8 mouse cellular contexts compared by ENCODE assay signal in the genomic region with DNA sequence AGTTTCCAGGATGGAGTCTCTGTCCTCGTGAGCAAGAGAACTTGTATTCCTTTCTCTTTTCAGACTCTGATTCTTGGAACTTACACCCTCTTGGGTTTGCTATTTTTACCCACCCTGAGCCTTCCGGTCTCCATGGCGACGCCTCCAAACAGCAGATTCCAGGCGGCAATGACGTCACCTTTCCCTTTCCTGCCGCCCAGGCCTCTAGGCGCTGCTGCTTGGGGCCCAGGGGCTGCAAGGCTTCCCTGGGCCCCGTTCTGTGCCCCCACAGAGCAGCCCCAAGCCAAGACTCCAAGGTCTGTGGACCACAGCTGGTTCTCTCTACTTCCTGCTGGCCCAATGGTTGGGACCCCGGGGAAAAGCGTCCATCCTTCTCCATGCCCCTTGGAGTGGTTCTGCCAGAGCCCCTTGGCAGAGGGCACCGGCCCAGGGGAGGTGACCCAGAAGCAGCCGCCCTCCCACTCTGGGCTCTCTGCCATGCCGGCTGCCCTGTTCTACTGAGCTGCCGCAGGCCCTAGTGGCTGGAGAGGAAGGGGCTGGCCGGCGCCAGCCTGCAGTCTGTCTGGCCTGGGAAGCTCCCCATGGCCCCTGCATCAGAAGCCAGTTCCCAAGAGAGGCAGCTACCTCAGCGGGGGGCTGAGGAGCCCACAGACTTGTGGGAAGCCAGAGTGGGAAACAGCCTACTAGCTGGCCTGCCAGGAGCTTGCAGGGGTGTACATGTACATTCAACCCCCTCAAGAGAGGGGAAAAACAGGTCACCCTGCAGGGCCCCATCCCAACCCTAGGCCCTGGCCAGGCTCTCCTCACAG. TPM values are rescaled to one million over a fixed set of nuclear protein-coding genes. Genes with fewer than 3 reads are reported as not detected.
DNase-seq lines count a peak whose midpoint lies in the region; ATAC-seq and TF ChIP-seq lines count a peak whose summit lies in the region.

No protein-coding gene starts in this region.

- H3K27me3 ChIP-seq in heart, embryonic 11.5 days (ENCODE audit: control insufficient read depth, insufficient read depth, low read length): no peaks in the 10 kb centered on the region
- H3K27me3 ChIP-seq in limb, embryonic 12.5 days: no peaks in the 10 kb centered on the region
- peaks cover 4% of the 10 kb centered on the region; the same call in 1 of the 2 replicates for H3K27me3 ChIP-seq in midbrain, embryonic 12.5 days

- WGBS in heart, embryonic 11.5 days (ENCODE audit: insufficient replicate concordance): 5% methylated on average over 18 of the region's 18 CpGs
- 18% methylated on average over 18 of the region's 18 CpGs for WGBS in limb, embryonic 12.5 days
- WGBS in midbrain, embryonic 12.5 days: 20% methylated on average over 18 of the region's 18 CpGs

- H3K4me3 ChIP-seq in bone marrow macrophage, adult 2 months (ENCODE audit: insufficient read depth, low read length): peak overlapping the region; percentile 47
- no peak overlapping the region for H3K4me3 ChIP-seq in embryonic fibroblast, embryonic 13.5 days (ENCODE audit: insufficient read depth, low read length)
- H3K4me3 ChIP-seq in heart, embryonic 11.5 days (ENCODE audit: low read depth, low read length): peak overlapping the region; percentile 21
- peak overlapping the region; percentile 15; the same call in 1 of the 2 replicates for H3K4me3 ChIP-seq in limb, embryonic 12.5 days (replicated peaks)
- H3K4me3 ChIP-seq in midbrain, embryonic 12.5 days: no peak overlapping the region

- TF ChIP-seq CTCF in bone marrow macrophage, adult 2 months (IDR thresholded peaks at IDR 0.05; ENCODE audit: low read depth, low read length): no peak
- no peak for TF ChIP-seq CTCF in embryonic fibroblast, embryonic 13.5 days (IDR thresholded peaks at IDR 0.05; ENCODE audit: borderline replicate concordance, insufficient read depth, low read length)

- H3K36me3 ChIP-seq in heart, embryonic 11.5 days (ENCODE audit: control insufficient read depth, insufficient read depth, low read length): no peaks in the 10 kb centered on the region
- H3K36me3 ChIP-seq in limb, embryonic 12.5 days: no peaks in the 10 kb centered on the region
- no peaks in the 10 kb centered on the region for H3K36me3 ChIP-seq in midbrain, embryonic 12.5 days

- H3K9me3 ChIP-seq in heart, embryonic 11.5 days (replicated peaks; ENCODE audit: control insufficient read depth, low read length): no peaks in the 10 kb centered on the region
- no peaks in the 10 kb centered on the region for H3K9me3 ChIP-seq in limb, embryonic 12.5 days
- no peaks in the 10 kb centered on the region for H3K9me3 ChIP-seq in midbrain, embryonic 12.5 days

- no peak for TF ChIP-seq POLR2A in bone marrow macrophage, adult 2 months (IDR thresholded peaks at IDR 0.05; ENCODE audit: borderline replicate concordance, low read depth, low read length)
- TF ChIP-seq POLR2A in embryonic fibroblast, embryonic 13.5 days (IDR thresholded peaks at IDR 0.05; ENCODE audit: low read depth, low read length): no peak; the same call in 1 of the 2 replicates

- H3K4me1 ChIP-seq in bone marrow macrophage, adult 2 months (ENCODE audit: control insufficient read depth, insufficient read depth, low read length): peaks cover 35% of the 10 kb centered on the region
- H3K4me1 ChIP-seq in embryonic fibroblast, embryonic 13.5 days (ENCODE audit: control insufficient read depth, insufficient read depth, low read length): peaks cover 23% of the 10 kb centered on the region
- H3K4me1 ChIP-seq in heart, embryonic 11.5 days (ENCODE audit: control insufficient read depth, insufficient read depth, low read length): peaks cover 47% of the 10 kb centered on the region
- peaks cover 69% of the 10 kb centered on the region for H3K4me1 ChIP-seq in limb, embryonic 12.5 days (replicated peaks)
- H3K4me1 ChIP-seq in midbrain, embryonic 12.5 days: peaks cover 36% of the 10 kb centered on the region

- H3K4me2 ChIP-seq in heart, embryonic 11.5 days: peak overlapping the region; percentile 61
- H3K4me2 ChIP-seq in limb, embryonic 12.5 days: peak overlapping the region; percentile 46
- H3K4me2 ChIP-seq in midbrain, embryonic 12.5 days (replicated peaks): peak overlapping the region; percentile 44

- peak; percentile 84 for DNase-seq in CD4-positive, CD25-positive, alpha-beta regulatory T cell, adult 2 months (ENCODE audit: low read depth, low spot score)
- DNase-seq in kidney, adult 9 months: peak; percentile 95
- peak; percentile 95 for DNase-seq in telencephalon, adult 2 months (ENCODE audit: low read depth, low spot score)

- peak overlapping the region; percentile 100 for H3K27ac ChIP-seq in bone marrow macrophage, adult 2 months (ENCODE audit: insufficient read depth, low read depth, low read length)
- H3K27ac ChIP-seq in embryonic fibroblast, embryonic 13.5 days (ENCODE audit: insufficient read depth, low read length): peak overlapping the region; percentile 98
- H3K27ac ChIP-seq in heart, embryonic 11.5 days (ENCODE audit: low read depth, low read length): peak overlapping the region; percentile 100
- H3K27ac ChIP-seq in limb, embryonic 12.5 days: peak overlapping the region; percentile 99
- H3K27ac ChIP-seq in midbrain, embryonic 12.5 days (replicated peaks): peak overlapping the region; percentile 88

- H3K9ac ChIP-seq in heart, embryonic 11.5 days (ENCODE audit: low read depth, low read length): peak overlapping the region; percentile 72
- peak overlapping the region; percentile 55 for H3K9ac ChIP-seq in limb, embryonic 12.5 days (replicated peaks)
- peak overlapping the region; percentile 45 for H3K9ac ChIP-seq in midbrain, embryonic 12.5 days (replicated peaks)

- ATAC-seq in heart, embryonic 11.5 days (replicated peaks; ENCODE audit: insufficient number of reproducible peaks, low FRiP score, low TSS enrichment): peak; percentile 76
- peak; percentile 54; the same call in 1 of the 2 replicates for ATAC-seq in limb, embryonic 12.5 days (ENCODE audit: insufficient number of reproducible peaks, insufficient read depth, low FRiP score, low TSS enrichment, low read depth)
- ATAC-seq in midbrain, embryonic 12.5 days (ENCODE audit: low FRiP score, low read depth): peak; percentile 78

RNA-seq across cellular contexts. Expression of gene Ski, which starts 13.1 kb away (rescaled TPM):
- 61.1 and 63.9 TPM in 2 replicates for polyA plus RNA-seq in bone marrow macrophage, adult 2 months (2012; ENCODE audit: insufficient read depth, insufficient read length, missing spikeins)
- 88.4 and 106 TPM in 2 replicates for polyA plus RNA-seq in embryonic fibroblast, embryonic 13.5 days (2011; ENCODE audit: insufficient read length, low read depth, missing spikeins)
- 14.6 and 14.8 TPM in 2 replicates for polyA plus RNA-seq in heart, embryonic 11.5 days (2014; fragmentation: Nextera tagmentation; extraction: Ambion mirVana)
- 18.4 and 18.8 TPM in 2 replicates for polyA plus RNA-seq in limb, embryonic 12.5 days (2016; fragmentation: Nextera tagmentation; extraction: Ambion mirVana)
- polyA plus RNA-seq in midbrain, embryonic 12.5 days (2016; fragmentation: Nextera tagmentation; extraction: Ambion mirVana): 11.2 and 12.2 TPM in 2 replicates

RNA-seq across cellular contexts. Expression of gene Faap20, which starts 14.1 kb away (rescaled TPM):
- polyA plus RNA-seq in bone marrow macrophage, adult 2 months (2012; ENCODE audit: insufficient read depth, insufficient read length, missing spikeins): 27.9 and 28.1 TPM in 2 replicates
- 19.8 and 21.1 TPM in 2 replicates for polyA plus RNA-seq in embryonic fibroblast, embryonic 13.5 days (2011; ENCODE audit: insufficient read length, low read depth, missing spikeins)
- 64.9 and 66.8 TPM in 2 replicates for polyA plus RNA-seq in heart, embryonic 11.5 days (2014; fragmentation: Nextera tagmentation; extraction: Ambion mirVana)
- polyA plus RNA-seq in limb, embryonic 12.5 days (2016; fragmentation: Nextera tagmentation; extraction: Ambion mirVana): 96.0 and 99.2 TPM in 2 replicates
- polyA plus RNA-seq in midbrain, embryonic 12.5 days (2016; fragmentation: Nextera tagmentation; extraction: Ambion mirVana): 102 TPM in 2 replicates

Comparison
In these comparisons a context has a peak if more than half of its experiments do, and no peak if none do; other contexts are left out.
1. H3K4me3 ChIP-seq: peak in bone marrow macrophage, adult 2 months (single experiment), heart, embryonic 11.5 days (single experiment) and limb, embryonic 12.5 days (single experiment); none in embryonic fibroblast, embryonic 13.5 days (single experiment) and midbrain, embryonic 12.5 days (single experiment).
2. Peak in every context shown above with its lines, with median percentiles within 50 percentile points of each other: DNase-seq, H3K27ac ChIP-seq, ATAC-seq, H3K4me2 ChIP-seq and H3K9ac ChIP-seq.